Mouse (Mus musculus): ENCODE results near the gene Acsbg2. TPM values are rescaled to one million over a fixed set of nuclear protein-coding genes. Genes with fewer than 3 reads are reported as not detected.

Acsbg2 gene
- total RNA-seq, 2 experiments from 2014 or later, result not detected

Other genes with a start within 250 kb of the Acsbg2 start
- gene Lonp1, start 247.6 kb downstream of the Acsbg2 start, total RNA-seq (2021), result 10 to 100 TPM; 60.6 to 62.6 TPM
- gene Catsperd, start 246.3 kb downstream of the Acsbg2 start, total RNA-seq (2021), result under 1 TPM in 1 of 2 experiments, not detected in 1; 0.15 TPM
- 10 to 100 TPM; 37.0 to 37.1 TPM for gene Ranbp3, start 201.2 kb downstream of the Acsbg2 start, total RNA-seq (2021)
- gene Ndufa11, start 156.7 kb downstream of the Acsbg2 start, total RNA-seq (2021), result 100 to 1,000 TPM; 425 to 470 TPM
- 1 to 10 TPM; 3.3 to 3.4 TPM for gene Vmac, start 156.4 kb downstream of the Acsbg2 start, total RNA-seq (2021)
- gene Nrtn, start 116.9 kb downstream of the Acsbg2 start, total RNA-seq (2021), result 1 to 10 TPM; 4.1 to 5.0 TPM
- 10 to 100 TPM; 13.4 to 16.1 TPM for gene Dus3l, start 109.7 kb downstream of the Acsbg2 start, total RNA-seq (2021)
- under 1 TPM in 1 of 2 experiments, not detected in 1; 0.12 TPM for gene Prr22, start 104.2 kb downstream of the Acsbg2 start, total RNA-seq (2021)
- gene Rfx2, start 43.4 kb downstream of the Acsbg2 start, total RNA-seq (2021), result 1 to 10 TPM; 1.8 to 2.5 TPM
- not detected for gene 1700061G19Rik, start 1.0 kb upstream of the Acsbg2 start, total RNA-seq (2021)
- 10 to 100 TPM; 16.6 to 17.6 TPM for gene Mllt1, start 61.0 kb upstream of the Acsbg2 start, total RNA-seq (2021)
- not detected for gene Acer1, start 107.7 kb upstream of the Acsbg2 start, total RNA-seq (2021)
- gene Clpp, start 115.9 kb upstream of the Acsbg2 start, total RNA-seq (2021), result 10 to 100 TPM; 28.7 to 33.4 TPM
- 10 to 100 TPM; 21.6 to 22.7 TPM for gene Alkbh7, start 122.9 kb upstream of the Acsbg2 start, total RNA-seq (2021)
- not detected for gene Pspn, start 125.6 kb upstream of the Acsbg2 start, total RNA-seq (2021)
- 10 to 100 TPM; 15.1 to 16.8 TPM for gene Gtf2f1, start 136.8 kb upstream of the Acsbg2 start, total RNA-seq (2021)
- gene Gm17949, start 137.0 kb upstream of the Acsbg2 start, total RNA-seq (2021), result not detected
- gene Khsrp, start 157.1 kb upstream of the Acsbg2 start, total RNA-seq (2021), result 10 to 100 TPM; 20.8 to 27.9 TPM
- not detected for gene Slc25a41, start 167.2 kb upstream of the Acsbg2 start, total RNA-seq (2021)
- under 1 TPM; 0.51 to 0.57 TPM for gene Crb3, start 184.7 kb upstream of the Acsbg2 start, total RNA-seq (2021)
- gene Slc25a23, start 185.4 kb upstream of the Acsbg2 start, total RNA-seq (2021), result 10 to 100 TPM; 34.1 to 48.5 TPM
- under 1 TPM; 0.43 to 0.54 TPM for gene Dennd1c, start 204.1 kb upstream of the Acsbg2 start, total RNA-seq (2021)
- gene Tubb4a, start 213.3 kb upstream of the Acsbg2 start, total RNA-seq (2021), result 1 to 10 TPM; 1.3 to 1.4 TPM
- gene Tnfsf9, start 230.9 kb upstream of the Acsbg2 start, total RNA-seq (2021), result under 1 TPM in 1 of 2 experiments, not detected in 1; 0.41 TPM